Mouse (Mus musculus): ENCODE results near the gene Pus1. TPM values are rescaled to one million over a fixed set of nuclear protein-coding genes. Genes with fewer than 3 reads are reported as not detected.

The Pus1 gene
- polyA plus RNA-seq, 1 experiment from 2014 or later: 23.3 TPM

DNA sequence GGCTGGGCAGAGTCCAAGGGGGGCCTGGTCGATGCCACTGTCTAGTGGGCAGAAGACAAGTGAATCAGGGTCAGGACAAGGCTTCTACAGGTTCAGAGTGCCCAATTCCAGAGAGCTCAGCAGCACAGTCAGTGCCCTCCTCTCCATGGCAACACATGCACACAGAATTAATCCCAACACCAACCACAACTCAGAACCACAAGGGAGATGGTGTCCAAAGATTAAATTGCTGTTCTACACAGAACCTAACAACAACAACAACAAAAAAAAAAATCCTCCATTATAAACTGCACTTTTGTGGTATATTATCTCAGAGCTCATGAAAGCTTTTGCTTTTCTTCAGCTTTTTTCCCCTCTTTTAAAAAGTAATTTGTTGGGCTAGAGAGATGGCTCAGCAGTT, 44.9 kb downstream of the Pus1 start:
- no peak overlapping the region for H3K27ac ChIP-seq (replicated peaks)
- 94% methylated on average over 1 of the region's 1 CpGs for WGBS
- no peak overlapping the region for H3K4me3 ChIP-seq
- H3K36me3 ChIP-seq: peaks cover 64% of the 10 kb centered on the region
- H3K4me2 ChIP-seq: no peak overlapping the region
- H3K9me3 ChIP-seq: no peaks in the 10 kb centered on the region
- H3K9ac ChIP-seq: no peak overlapping the region
- H3K4me1 ChIP-seq (replicated peaks): no peaks in the 10 kb centered on the region
- no peak for ATAC-seq (ENCODE audit: low FRiP score, low read depth)
- H3K27me3 ChIP-seq: no peaks in the 10 kb centered on the region

DNA sequence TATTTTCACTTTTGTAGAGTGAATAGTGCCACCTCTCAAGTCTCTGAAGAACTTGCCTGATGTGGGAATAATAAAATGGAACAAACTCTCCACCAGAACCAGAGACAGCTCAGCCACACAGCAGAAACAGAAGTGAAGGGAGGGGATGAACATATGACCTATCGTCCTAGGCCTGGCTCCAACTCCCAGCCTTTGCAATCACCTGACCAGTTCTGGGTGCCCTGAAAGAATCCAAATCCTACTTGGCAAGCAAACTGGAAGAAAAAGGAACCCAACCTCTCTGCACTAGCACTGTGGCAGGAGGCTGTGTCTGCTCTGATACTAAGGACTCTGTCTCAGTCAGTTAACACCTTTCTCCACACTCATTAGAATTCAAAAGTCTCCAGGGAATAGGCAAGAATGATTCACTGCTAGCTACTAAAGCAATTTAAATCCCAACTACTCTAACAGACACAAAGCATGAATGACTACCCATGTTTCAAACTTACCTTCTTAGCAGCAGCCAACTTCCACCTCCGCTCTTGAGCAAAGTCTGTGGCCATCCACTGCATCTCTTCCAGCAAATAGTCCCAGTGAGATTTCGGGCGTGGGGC, 47.1 kb downstream of the Pus1 start:
- 91% methylated on average over 4 of the region's 4 CpGs for whole genome bisulfite sequencing
- ATAC-seq (ENCODE audit: low FRiP score, low read depth): no peak

DNA sequence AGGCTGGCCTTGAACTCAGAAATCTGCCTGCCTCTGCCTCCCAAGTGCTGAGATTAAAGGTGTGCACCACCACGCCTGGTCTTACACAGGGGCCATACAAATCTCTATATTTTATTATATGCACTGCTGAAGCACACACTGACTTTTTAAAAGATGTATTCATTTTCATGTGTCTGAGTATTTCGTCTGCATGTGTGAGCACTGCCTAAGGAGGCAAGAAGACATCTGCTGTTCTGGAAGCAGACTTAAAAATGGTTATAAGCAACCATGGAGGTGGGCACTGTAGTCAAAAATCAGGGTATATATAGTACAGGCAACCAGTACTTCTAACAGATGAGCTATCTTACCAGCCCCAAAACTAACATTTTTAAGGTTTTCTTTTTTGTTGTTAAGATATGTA, 49.2 kb downstream of the Pus1 start:
- Histone ChIP-seq H3K36me3 (peaks cover 73% of the 10 kb centered on the region), H3K27ac (replicated peaks) (no peak overlapping the region), H3K9ac (no peak overlapping the region), H3K27me3 (no peaks in the 10 kb centered on the region), H3K9me3 (no peaks in the 10 kb centered on the region), H3K4me2 (no peak overlapping the region), H3K4me3 (no peak overlapping the region), H3K4me1 (replicated peaks) (no peaks in the 10 kb centered on the region)
- ATAC-seq (ENCODE audit: low FRiP score, low read depth): no peak
- 94% methylated on average over 2 of the region's 2 CpGs for WGBS

More for the DNA sequence above, 47.1 kb downstream of the Pus1 start:
- H3K27ac ChIP-seq (replicated peaks): no peak overlapping the region
- no peaks in the 10 kb centered on the region for H3K4me1 ChIP-seq (replicated peaks)
- H3K9ac ChIP-seq: no peak overlapping the region
- H3K36me3 ChIP-seq: peaks cover 69% of the 10 kb centered on the region
- no peaks in the 10 kb centered on the region for H3K9me3 ChIP-seq
- H3K4me2 ChIP-seq: no peak overlapping the region
- no peak overlapping the region for H3K4me3 ChIP-seq
- H3K27me3 ChIP-seq: no peaks in the 10 kb centered on the region

- Histone ChIP-seq H3K9me3 (no peaks in the 10 kb centered on the region), H3K36me3 (peaks cover 82% of the 10 kb centered on the region), H3K9ac (no peak overlapping the region), H3K4me3 (no peak overlapping the region), H3K27me3 (no peaks in the 10 kb centered on the region), H3K4me2 (no peak overlapping the region), H3K27ac (replicated peaks) (no peak overlapping the region), H3K4me1 (replicated peaks) (no peaks in the 10 kb centered on the region)
- 95% methylated on average over 1 of the region's 1 CpGs for WGBS
- ATAC-seq (ENCODE audit: low FRiP score, low read depth): no peak
Observed at GRCm38 (mm10) chr5:110727850-110728249, 52.6 kb downstream of the Pus1 start.

Other genes with a start within 250 kb of the Pus1 start
- 23.9 and 26.4 TPM in 2 replicates for gene Galnt9, start 236.3 kb downstream of the Pus1 start, polyA plus RNA-seq (2015; fragmentation: Nextera tagmentation; extraction: Ambion mirVana)
- gene Noc4l, start 127.2 kb downstream of the Pus1 start, polyA plus RNA-seq (2015; fragmentation: Nextera tagmentation; extraction: Ambion mirVana): 42.7 and 46.1 TPM in 2 replicates
- 18.7 and 19.3 TPM in 2 replicates for gene Ddx51, start 127.2 kb downstream of the Pus1 start, polyA plus RNA-seq (2015; fragmentation: Nextera tagmentation; extraction: Ambion mirVana)
- gene Ep400, start 9.9 kb downstream of the Pus1 start, polyA plus RNA-seq (2015; fragmentation: Nextera tagmentation; extraction: Ambion mirVana): 50.8 and 51.3 TPM in 2 replicates
- gene Ulk1, start 29.4 kb upstream of the Pus1 start, polyA plus RNA-seq (2015; fragmentation: Nextera tagmentation; extraction: Ambion mirVana): 28.5 and 29.5 TPM in 2 replicates
- gene Hscb, start 59.1 kb upstream of the Pus1 start, polyA plus RNA-seq (2015; fragmentation: Nextera tagmentation; extraction: Ambion mirVana): 9.6 and 12.2 TPM in 2 replicates
- gene Chek2, start 59.3 kb upstream of the Pus1 start, polyA plus RNA-seq (2015; fragmentation: Nextera tagmentation; extraction: Ambion mirVana): 8.3 and 9.5 TPM in 2 replicates
- 19.1 and 20.5 TPM in 2 replicates for gene Ttc28, start 99.1 kb upstream of the Pus1 start, polyA plus RNA-seq (2015; fragmentation: Nextera tagmentation; extraction: Ambion mirVana)

Measured in hindbrain, embryonic 15.5 days (tissue).